Mouse (Mus musculus) layer of hippocampus, postnatal 25 days (tissue): ENCODE results near the gene Tbc1d8. TPM values are rescaled to one million over a fixed set of nuclear protein-coding genes. Genes with fewer than 3 reads are reported as not detected.

Experiments
- DNase-seq, 2 experiments: peaks; one replicate each; pipeline ENCODE4 v3.0.0; 2022; ENCODE audit warnings: mixed read lengths in 2 of 2, low spot score in 1 of 2; ENCODE audit errors: extremely low spot score in 1 of 2
- total RNA-seq, 2 experiments: library from RNA; stranded (reverse); gene quantifications; 2 replicates each; pipeline ENCODE4 v1.2.3; 2021

The Tbc1d8 gene
- total RNA-seq, 2 experiments from 2014 or later, result 11.4 to 12.7 TPM

GRCm38 (mm10) chr1:39373378-39373777 lies 105.2 kb downstream of the Tbc1d8 start:
- no peak for DNase-seq

GRCm38 (mm10) chr1:39372220-39372843 lies 106.2 kb downstream of the Tbc1d8 start:
- no peak for DNase-seq

- DNase-seq, result no peak
These were observed 108.1 kb downstream of the Tbc1d8 start for GRCm38 (mm10) chr1:39370431-39370830.

- peak in 1 of 2 experiments; percentile 16 for DNase-seq
These were observed 110.2 kb downstream of the Tbc1d8 start for GRCm38 (mm10) chr1:39368267-39368841.

- DNase-seq, result peak; percentile 88 to 94
These were observed 110.8 kb downstream of the Tbc1d8 start, which contains the start of gene Rpl31 for GRCm38 (mm10) chr1:39367601-39368266. Gene Rpl31 (plus strand): TSS chr1:39367842.

GRCm38 (mm10) chr1:39367045-39367444 lies 111.5 kb downstream of the Tbc1d8 start:
- DNase-seq, result peak in 1 of 2 experiments; percentile 20

GRCm38 (mm10) chr1:39365562-39365961 lies 113.0 kb downstream of the Tbc1d8 start:
- DNase-seq, result no peak

- DNase-seq, result no peak
These were observed 116.1 kb downstream of the Tbc1d8 start for GRCm38 (mm10) chr1:39362515-39362893.

GRCm38 (mm10) chr1:39361754-39362514 lies 116.6 kb downstream of the Tbc1d8 start:
- DNase-seq, result no peak

- no peak for DNase-seq
These were observed 129.1 kb downstream of the Tbc1d8 start for GRCm38 (mm10) chr1:39349427-39349826.

GRCm38 (mm10) chr1:39349001-39349400 lies 129.6 kb downstream of the Tbc1d8 start:
- peak in 1 of 2 experiments; percentile 64 for DNase-seq

- no peak for DNase-seq
These were observed 133.5 kb downstream of the Tbc1d8 start for GRCm38 (mm10) chr1:39344981-39345600.

- DNase-seq, result no peak
These were observed 135.3 kb downstream of the Tbc1d8 start for GRCm38 (mm10) chr1:39343242-39343641.

- no peak for DNase-seq
These were observed 136.7 kb downstream of the Tbc1d8 start for GRCm38 (mm10) chr1:39341807-39342206.

- peak in 1 of 2 experiments; percentile 33 for DNase-seq
These were observed 137.9 kb downstream of the Tbc1d8 start for GRCm38 (mm10) chr1:39340647-39341046.

- DNase-seq, result no peak
These were observed 138.4 kb downstream of the Tbc1d8 start for GRCm38 (mm10) chr1:39340156-39340555.

- DNase-seq, result no peak
These were observed 139.1 kb downstream of the Tbc1d8 start for GRCm38 (mm10) chr1:39339455-39339854.

- no peak for DNase-seq
These were observed 139.7 kb downstream of the Tbc1d8 start for GRCm38 (mm10) chr1:39338831-39339230.

GRCm38 (mm10) chr1:39336788-39337187 lies 141.8 kb downstream of the Tbc1d8 start:
- no peak for DNase-seq

- no peak for DNase-seq
These were observed 142.9 kb downstream of the Tbc1d8 start for GRCm38 (mm10) chr1:39335561-39336196.
